Mouse (Mus musculus) C2C12 (cell line): ENCODE results near the gene Gnl1.

Experiments used
- CEBPB ChIP-seq: IDR thresholded peaks from one replicate; pipeline ENCODE4 v1.6.1; 2011; ENCODE audit warnings: low read depth, mild to moderate bottlenecking, control low read depth, moderate library complexity
- CTCF ChIP-seq: IDR thresholded peaks from one replicate; pipeline ENCODE4 v1.5.1; 2011; ENCODE audit not compliant: control insufficient read depth, insufficient read depth, insufficient read length
- MYOD1 ChIP-seq: IDR thresholded peaks from one replicate; pipeline ENCODE4 v1.6.1; 2011; ENCODE audit warnings: low read depth; ENCODE audit not compliant: control insufficient read depth, insufficient read length

GRCm38 (mm10) chr17:35979401-35980362 lies at the start of gene Gnl1, which contains the start of gene Prr3:
- TF ChIP-seq CTCF (no peak), MYOD1 (no peak), CEBPB (no peak)
